Mouse (Mus musculus): ENCODE results near the gene Spata31d1a.
"Not testable (repeated sequence)": the region's sequence is repeated elsewhere in the genome, so short reads cannot be mapped to it uniquely, and the experiment has no call there.

The Spata31d1a gene

DNA sequence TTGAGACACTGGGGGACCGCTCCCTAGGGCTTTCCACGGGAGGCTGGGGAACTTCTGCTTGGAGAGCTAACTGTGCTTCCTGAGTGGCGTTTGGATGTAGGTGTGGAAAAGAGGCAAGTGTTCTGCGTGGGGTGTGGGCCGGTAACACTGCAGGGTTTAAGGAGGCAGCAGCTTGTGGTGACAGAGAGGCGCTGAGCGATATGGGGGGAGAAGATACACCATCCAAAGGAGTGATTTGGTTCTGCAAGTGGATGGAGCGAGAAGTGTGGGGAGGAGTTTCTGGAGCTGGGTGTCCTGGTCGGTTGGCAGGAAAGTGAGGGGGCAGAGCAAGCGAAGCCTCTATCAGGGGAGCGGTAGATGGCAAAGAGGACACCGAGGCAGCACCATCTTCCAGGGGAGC, 6.6 kb downstream of the Spata31d1a start:
- CTCF ChIA-PET = no interaction called here

DNA sequence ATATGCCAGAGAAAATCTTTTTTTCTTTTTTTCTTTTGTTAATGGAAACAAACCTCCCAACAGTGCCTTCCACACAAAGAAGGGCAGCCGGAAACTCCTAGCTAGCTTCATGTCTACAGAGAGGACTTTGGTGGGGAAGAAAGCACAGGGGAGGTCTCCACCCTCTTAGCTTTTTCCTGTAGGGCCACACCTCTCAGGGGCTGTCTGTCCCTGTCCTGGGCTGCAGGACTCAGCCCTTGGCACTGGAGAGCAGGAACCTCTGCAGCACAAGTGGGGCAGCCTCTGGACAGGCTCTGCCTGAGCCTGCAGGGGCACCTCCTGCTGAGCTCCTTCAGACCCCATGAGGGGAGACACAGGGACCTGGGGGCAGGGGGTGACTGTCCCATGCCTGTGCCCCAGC, 10.0 kb downstream of the Spata31d1a start:
- CTCF ChIA-PET = not testable (repeated sequence)

DNA sequence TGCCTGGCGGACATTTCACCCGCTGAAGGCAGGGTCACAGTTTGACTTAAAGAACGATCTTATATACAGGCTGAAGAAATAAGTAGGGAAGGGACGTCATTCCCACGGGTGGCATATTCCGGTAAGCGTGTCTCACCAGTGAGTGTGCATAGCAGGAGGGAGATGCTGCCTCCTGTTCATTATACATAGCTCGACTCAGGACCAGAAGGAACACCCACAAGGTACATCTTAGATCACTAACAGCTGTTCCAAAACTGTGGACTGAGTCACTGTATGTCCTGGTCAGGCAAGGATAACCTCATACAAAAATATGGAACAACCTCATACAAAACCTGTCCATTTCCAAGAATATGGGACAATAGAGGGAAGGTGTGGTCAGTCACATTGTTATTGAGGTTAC, 11.0 kb downstream of the Spata31d1a start:
- CTCF ChIA-PET = no interaction called here

- CTCF ChIA-PET = no interaction called here
These were observed 14.3 kb downstream of the Spata31d1a start for GRCm38 (mm10) chr13:59695781-59696180.

DNA sequence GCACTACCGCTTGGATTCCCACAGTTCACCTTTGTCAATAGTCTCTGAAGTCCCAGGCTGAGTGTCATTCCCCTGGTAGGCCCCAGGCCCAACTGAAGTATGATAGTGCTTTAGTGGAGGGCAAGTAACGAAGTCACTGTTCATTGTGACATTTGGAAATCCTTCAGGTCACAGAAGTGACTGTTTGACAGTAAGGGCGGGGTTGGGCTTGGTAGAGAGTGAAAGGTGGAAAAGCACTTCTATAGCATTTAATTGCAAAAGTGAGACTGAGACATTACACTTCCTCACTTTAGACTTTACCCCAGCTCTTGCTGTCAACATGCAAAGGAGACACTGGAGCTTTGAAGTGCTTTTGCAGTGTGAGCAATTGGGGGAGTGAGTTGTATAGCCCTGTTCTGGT, 16.1 kb downstream of the Spata31d1a start, which contains the start of gene 4921517D22Rik:
TSS of gene 4921517D22Rik (minus strand) at position 101 of the 400 bp plus-strand sequence.
- CTCF ChIA-PET = no interaction called here

- CTCF ChIA-PET = interaction anchor here (0.6 kb wide), 1 partner anchor 1054 kb away, joined by 7 read pairs; no protein-coding TSS in a partner anchor
These were observed 18.7 kb downstream of the Spata31d1a start for GRCm38 (mm10) chr13:59691478-59691877.

DNA sequence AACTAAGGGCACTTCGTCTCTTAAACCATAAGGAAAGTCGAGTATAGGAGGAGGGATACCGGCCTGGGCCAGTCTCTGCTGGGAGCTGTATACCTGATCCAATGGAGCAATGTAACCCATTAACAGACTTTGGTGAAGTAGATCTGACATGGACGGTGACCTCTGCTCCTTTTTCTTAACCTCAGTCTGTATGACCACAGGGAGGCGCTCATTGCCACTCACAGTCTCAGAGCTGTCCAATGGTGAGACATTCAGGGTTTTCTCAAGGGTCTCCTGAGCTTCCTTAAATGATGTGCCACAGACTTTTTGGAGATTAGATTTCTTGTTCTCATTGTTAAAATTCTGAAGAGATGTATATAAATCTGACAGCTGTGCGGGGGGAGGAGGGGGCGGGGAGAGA, 19.6 kb downstream of the Spata31d1a start:
- CTCF ChIA-PET = no interaction called here

DNA sequence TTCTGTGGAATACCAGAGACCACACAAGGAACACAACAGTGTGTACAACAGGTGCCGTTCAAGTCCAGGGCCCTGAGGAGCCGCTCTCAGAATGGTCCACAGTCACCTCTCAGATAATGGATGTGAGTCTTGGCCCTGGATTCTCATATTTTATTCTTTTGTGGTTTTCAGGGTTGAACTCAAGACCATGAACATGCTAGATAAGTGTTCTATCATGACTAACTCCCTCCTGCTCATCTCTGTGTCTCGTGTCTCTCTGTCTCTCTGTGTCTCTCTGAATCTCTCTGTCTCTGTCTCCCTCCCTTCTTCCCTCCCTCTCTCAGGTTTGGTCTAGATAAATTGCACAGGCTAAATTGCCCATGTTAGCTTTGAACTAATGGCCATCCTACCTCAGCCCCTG, 20.3 kb downstream of the Spata31d1a start:
- CTCF ChIA-PET = no interaction called here

- CTCF ChIA-PET = no interaction called here
These were observed 20.8 kb downstream of the Spata31d1a start for GRCm38 (mm10) chr13:59689313-59689712.

GRCm38 (mm10) chr13:59688338-59688770, 21.8 kb downstream of the Spata31d1a start:
- CTCF ChIA-PET = no interaction called here

DNA sequence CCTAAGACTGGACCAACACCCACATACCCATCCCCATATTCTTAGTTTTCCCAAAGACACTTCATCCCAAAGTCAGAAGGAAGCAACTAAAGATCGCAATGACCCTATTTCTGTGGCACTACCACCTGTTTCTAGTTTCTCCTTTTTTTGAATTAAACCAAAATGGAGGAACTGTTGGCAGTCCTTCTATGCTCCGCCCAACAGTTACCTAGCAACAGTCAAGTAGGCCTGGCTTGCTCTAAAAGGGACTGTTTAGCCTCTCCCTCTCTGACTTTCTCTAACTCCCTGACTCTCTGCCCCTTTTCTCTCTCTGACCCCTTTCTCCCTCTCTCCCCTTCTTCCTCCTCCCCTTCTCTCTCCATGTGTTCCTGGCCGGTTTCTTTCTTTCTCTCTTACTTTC, 24.9 kb downstream of the Spata31d1a start:
- CTCF ChIA-PET = no interaction called here

GRCm38 (mm10) chr13:59682629-59683028, 27.5 kb downstream of the Spata31d1a start:
- CTCF ChIA-PET = no interaction called here

- CTCF ChIA-PET = no interaction called here
These were observed 30.2 kb downstream of the Spata31d1a start for GRCm38 (mm10) chr13:59679908-59680307.

DNA sequence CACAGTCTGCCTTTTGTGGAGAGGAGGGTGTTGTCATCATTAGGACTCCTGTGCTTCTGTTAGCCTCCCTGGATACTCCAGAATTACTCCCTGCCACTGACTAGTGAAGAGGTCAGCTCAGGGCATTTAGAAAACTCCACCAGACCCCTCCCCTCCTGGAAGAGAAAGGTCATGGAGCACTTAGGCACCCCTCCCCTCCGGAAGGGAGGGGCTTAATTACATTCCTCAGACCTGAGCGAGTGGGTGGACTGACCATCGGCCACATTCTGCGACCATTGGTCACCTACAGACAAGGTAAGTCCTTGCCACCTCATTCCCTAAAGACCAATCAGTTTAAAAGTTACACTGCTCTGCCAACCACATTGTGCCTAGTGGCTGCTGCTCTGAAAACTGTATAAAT, 30.8 kb downstream of the Spata31d1a start:
- CTCF ChIA-PET = no interaction called here

DNA sequence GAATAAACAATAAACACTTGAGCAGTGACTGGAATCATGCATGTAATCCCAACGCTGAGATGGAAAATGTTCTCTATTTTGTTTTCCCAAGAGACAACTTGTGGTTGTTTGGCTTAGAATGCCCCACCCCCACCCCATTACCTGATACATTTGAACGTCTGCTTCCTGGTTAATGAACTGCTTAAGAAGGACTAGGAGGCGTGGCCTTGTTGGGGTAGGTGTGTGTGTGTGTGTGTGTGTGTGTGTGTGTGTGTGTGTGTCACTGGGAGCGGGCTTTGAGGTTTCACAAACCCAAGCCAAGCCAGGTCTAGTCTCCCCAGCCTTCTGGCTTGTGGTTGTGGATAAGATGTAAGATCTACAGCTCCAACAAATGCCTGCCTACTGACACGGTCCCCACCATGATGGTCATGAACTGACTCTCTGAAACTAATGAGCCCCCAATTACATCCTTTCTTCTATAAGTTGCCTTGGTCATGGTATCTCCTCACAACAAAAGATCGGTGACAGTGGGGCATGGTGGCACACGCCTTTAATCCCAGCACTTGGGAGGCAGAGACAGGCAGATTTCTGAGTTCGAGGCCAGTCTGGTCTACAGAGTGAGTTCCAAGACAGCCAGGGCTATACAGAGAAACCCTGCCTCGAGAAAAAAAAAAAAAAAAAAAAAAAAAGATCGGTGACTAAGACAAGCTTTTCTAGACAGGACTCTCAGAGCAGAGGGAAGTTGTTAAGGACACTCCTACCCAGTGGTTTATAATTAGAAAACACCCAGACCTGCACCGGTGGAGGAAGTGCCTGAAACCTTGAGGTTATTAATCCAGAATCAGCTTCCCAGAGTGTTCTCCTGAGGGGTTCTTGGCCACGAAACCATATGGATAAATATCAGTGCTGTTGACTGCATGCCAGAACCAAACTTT, 33.6 kb downstream of the Spata31d1a start:
- CTCF ChIA-PET = interaction anchor here (0.6 to 0.7 kb wide), 4 partner anchors 11 to 162 kb away, joined by 3 to 6 read pairs (median 4); no protein-coding TSS in a partner anchor

- CTCF ChIA-PET = interaction anchor here (0.7 kb wide), 1 partner anchor 9 kb away, joined by 3 read pairs; no protein-coding TSS in a partner anchor
These were observed 34.7 kb downstream of the Spata31d1a start, which contains the start of gene Golm1 for GRCm38 (mm10) chr13:59675151-59676011. TSS of gene Golm1 (minus strand) at chr13:59675811.

DNA sequence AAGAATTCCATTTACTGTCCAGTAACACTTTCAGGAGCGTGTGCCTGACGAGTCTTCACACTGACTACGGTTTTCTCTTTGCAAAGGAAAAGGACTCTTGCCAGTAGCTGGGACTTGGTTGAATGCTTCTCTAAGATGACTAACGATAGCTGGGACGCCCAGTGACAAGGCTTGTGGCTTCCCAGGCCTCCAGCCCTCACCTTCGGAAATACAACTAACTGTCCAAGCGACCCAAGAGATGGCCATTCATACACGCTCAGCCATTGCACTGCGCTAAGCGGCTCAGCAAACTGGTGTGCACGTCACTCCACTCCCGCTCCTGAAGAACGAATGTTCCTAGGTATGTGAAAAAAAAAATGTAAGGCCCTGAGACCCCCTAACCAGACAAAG, 35.4 kb downstream of the Spata31d1a start:
- CTCF ChIA-PET = no interaction called here

GRCm38 (mm10) chr13:59674215-59674614, 35.9 kb downstream of the Spata31d1a start:
- CTCF ChIA-PET = no interaction called here

- CTCF ChIA-PET = no interaction called here
These were observed 36.5 kb downstream of the Spata31d1a start for GRCm38 (mm10) chr13:59673597-59673996.

- CTCF ChIA-PET = interaction anchor here (0.6 kb wide), 1 partner anchor 124 kb away, joined by 3 read pairs; no protein-coding TSS in a partner anchor
These were observed 37.9 kb downstream of the Spata31d1a start for GRCm38 (mm10) chr13:59672248-59672647.

GRCm38 (mm10) chr13:59671521-59671920, 38.6 kb downstream of the Spata31d1a start:
- CTCF ChIA-PET = no interaction called here

- CTCF ChIA-PET = no interaction called here
These were observed 40.2 kb downstream of the Spata31d1a start for GRCm38 (mm10) chr13:59669946-59670345.
